Mouse (Mus musculus) stomach, postnatal 0 days (tissue): ENCODE data around the gene Ermp1.

Source experiments
- CTCF ChIP-seq: IDR thresholded peaks from 2 replicates; pipeline ENCODE4 v1.5.1; 2016; ENCODE audit warnings: antibody characterized with exemption, low read depth, mild to moderate bottlenecking, moderate library complexity
- EP300 ChIP-seq: optimal IDR thresholded peaks from 2 replicates; pipeline ENCODE3; 2016; ENCODE audit warnings: antibody characterized with exemption

DNA sequence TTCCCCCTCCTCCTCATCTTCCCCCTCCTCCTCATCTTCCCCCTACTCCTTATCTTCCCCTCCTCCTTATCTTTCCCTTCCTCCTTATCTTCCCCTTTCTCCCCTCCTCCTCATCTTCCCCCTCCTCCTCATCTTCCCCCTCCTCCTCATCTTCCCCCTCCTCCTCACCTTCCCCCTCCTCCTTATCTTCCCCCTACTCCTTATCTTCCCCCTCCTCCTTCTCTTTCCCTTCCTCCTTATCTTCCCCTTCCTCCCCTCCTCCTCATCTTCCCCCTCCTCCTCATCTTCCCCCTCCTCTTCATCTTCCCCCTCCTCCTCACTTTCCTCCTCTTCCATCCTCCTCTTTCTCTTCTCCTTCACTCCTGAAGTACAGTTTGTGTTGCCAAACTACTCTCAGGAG lies 48.6 kb upstream of the Ermp1 start:
- TF ChIP-seq EP300: no peak
- no peak for TF ChIP-seq CTCF
